Mouse (Mus musculus): ENCODE measurements around the gene Nfib.
A peak's percentile ranks its signal among the peaks of the same experiment; 100 is the strongest.

Gene Nfib

GRCm38 (mm10) chr4:82499238-82499637, 206.3 kb downstream of the Nfib start:
- DNase-seq (ENCODE audit: low spot score) = no peak

GRCm38 (mm10) chr4:82497671-82498631, 207.6 kb downstream of the Nfib start:
- DNase-seq (ENCODE audit: low spot score) = no peak

GRCm38 (mm10) chr4:82497141-82497566, 208.4 kb downstream of the Nfib start:
- no peak for DNase-seq (ENCODE audit: low spot score)

GRCm38 (mm10) chr4:82496383-82496782, 209.2 kb downstream of the Nfib start:
- no peak for DNase-seq (ENCODE audit: low spot score)

- DNase-seq (ENCODE audit: low spot score) = no peak
These were observed 209.9 kb downstream of the Nfib start for GRCm38 (mm10) chr4:82495605-82496004.

- no peak for DNase-seq (ENCODE audit: low spot score)
These were observed 210.7 kb downstream of the Nfib start for GRCm38 (mm10) chr4:82494829-82495228.

GRCm38 (mm10) chr4:82494424-82494823, 211.1 kb downstream of the Nfib start:
- no peak for DNase-seq (ENCODE audit: low spot score)

GRCm38 (mm10) chr4:82493865-82494264, 211.7 kb downstream of the Nfib start:
- DNase-seq (ENCODE audit: low spot score) = no peak

GRCm38 (mm10) chr4:82493363-82493762, 212.2 kb downstream of the Nfib start:
- DNase-seq (ENCODE audit: low spot score) = no peak

GRCm38 (mm10) chr4:82492737-82493136, 212.8 kb downstream of the Nfib start:
- DNase-seq (ENCODE audit: low spot score) = no peak

GRCm38 (mm10) chr4:82489939-82490338, 215.6 kb downstream of the Nfib start:
- no peak for DNase-seq (ENCODE audit: low spot score)

- DNase-seq (ENCODE audit: low spot score) = no peak
These were observed 219.6 kb downstream of the Nfib start for GRCm38 (mm10) chr4:82485910-82486309.

GRCm38 (mm10) chr4:82483871-82484270, 221.7 kb downstream of the Nfib start:
- DNase-seq (ENCODE audit: low spot score) = peak; percentile 50

GRCm38 (mm10) chr4:82483298-82483697, 222.3 kb downstream of the Nfib start:
- DNase-seq (ENCODE audit: low spot score) = no peak

GRCm38 (mm10) chr4:82480635-82481034, 224.9 kb downstream of the Nfib start:
- no peak for DNase-seq (ENCODE audit: low spot score)

GRCm38 (mm10) chr4:82479394-82479793, 226.2 kb downstream of the Nfib start:
- no peak for DNase-seq (ENCODE audit: low spot score)

GRCm38 (mm10) chr4:82477742-82478141, 227.8 kb downstream of the Nfib start:
- DNase-seq (ENCODE audit: low spot score) = no peak

- no peak for DNase-seq (ENCODE audit: low spot score)
These were observed 229.1 kb downstream of the Nfib start for GRCm38 (mm10) chr4:82476411-82476810.

- no peak for DNase-seq (ENCODE audit: low spot score)
These were observed 231.2 kb downstream of the Nfib start for GRCm38 (mm10) chr4:82474334-82474733.

- DNase-seq (ENCODE audit: low spot score) = no peak
These were observed 234.6 kb downstream of the Nfib start for GRCm38 (mm10) chr4:82470938-82471320.

- DNase-seq (ENCODE audit: low spot score) = peak; percentile 38
These were observed 235.2 kb downstream of the Nfib start for GRCm38 (mm10) chr4:82470212-82470937.

- no peak for DNase-seq (ENCODE audit: low spot score)
These were observed 236.6 kb downstream of the Nfib start for GRCm38 (mm10) chr4:82468944-82469343.

- DNase-seq (ENCODE audit: low spot score) = peak; percentile 69
These were observed 238.8 kb downstream of the Nfib start for GRCm38 (mm10) chr4:82466717-82467116.

Measured in lung, postnatal 25 days (tissue).